Mouse (Mus musculus) spleen, adult 2 months (tissue): ENCODE results near the gene Eya3.

Source experiments
- CTCF ChIP-seq: fragments of 200-500 bp; IDR thresholded peaks from 2 replicates; pipeline ENCODE4 v1.5.1; 2011; ENCODE audit warnings: mild to moderate bottlenecking, inconsistent platforms; ENCODE audit not compliant: insufficient read depth, insufficient read length, insufficient replicate concordance; ENCODE audit errors: extremely low read depth
- POLR2A ChIP-seq: fragments of 200-500 bp; IDR thresholded peaks from 2 replicates; pipeline ENCODE4 v1.6.1; 2011; ENCODE audit warnings: low read depth, low read length, inconsistent platforms

DNA sequence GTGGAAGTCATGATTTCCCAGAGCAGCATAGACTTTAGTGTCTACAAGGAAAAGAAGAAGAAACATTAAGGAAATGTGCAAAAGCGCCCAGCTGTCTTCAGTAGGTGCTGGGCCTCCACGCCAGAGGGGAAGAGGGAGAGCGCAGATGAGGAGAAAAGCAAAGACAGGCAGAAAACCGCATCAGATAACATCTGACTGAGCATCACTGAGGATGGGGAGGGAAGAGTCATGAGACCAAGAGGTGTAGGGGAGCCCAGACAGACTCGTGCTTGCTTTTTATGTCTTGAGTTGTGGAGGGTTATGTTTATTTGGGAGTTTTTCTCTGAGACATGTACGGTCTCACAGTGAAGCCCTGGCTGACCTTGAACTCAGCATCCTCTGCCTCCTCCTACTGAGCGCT, 102.7 kb downstream of the Eya3 start:
- TF ChIP-seq CTCF = no peak
- TF ChIP-seq POLR2A = no peak
